Mouse (Mus musculus): Measurements from ENCODE around the gene Bivm. TPM values are rescaled to one million over a fixed set of nuclear protein-coding genes. Genes with fewer than 3 reads are reported as not detected.

The Bivm gene
- polyA plus RNA-seq, 1 experiment from 2014 or later, result 26.4 TPM

GRCm38 (mm10) chr1:44140232-44140631, 21.5 kb downstream of the Bivm start:
- no peak for ATAC-seq (ENCODE audit: insufficient number of reproducible peaks, insufficient read depth, low FRiP score, low TSS enrichment)
- Histone ChIP-seq H3K36me3 (peaks cover 41% of the 10 kb centered on the region), H3K27ac (no peak overlapping the region), H3K9ac (no peak overlapping the region), H3K9me3 (no peaks in the 10 kb centered on the region), H3K4me2 (replicated peaks) (no peak overlapping the region), H3K4me3 (no peak overlapping the region), H3K27me3 (no peaks in the 10 kb centered on the region), H3K4me1 (0 out of 2 replicates have a peak, but pooled peaks cover 3% of the 10 kb centered on the region)
- WGBS, result 88% methylated on average over 4 of the region's 4 CpGs

- H3K36me3 ChIP-seq, result peaks cover 34% of the 10 kb centered on the region
- no peak overlapping the region for H3K9ac ChIP-seq
- H3K4me2 ChIP-seq (replicated peaks), result no peak overlapping the region
- no peak overlapping the region for H3K4me3 ChIP-seq
- H3K4me1 ChIP-seq, result no peaks in the 10 kb centered on the region
- ATAC-seq (ENCODE audit: insufficient number of reproducible peaks, insufficient read depth, low FRiP score, low TSS enrichment), result no peak
- H3K27me3 ChIP-seq, result no peaks in the 10 kb centered on the region
- H3K9me3 ChIP-seq, result no peaks in the 10 kb centered on the region
- H3K27ac ChIP-seq, result no peak overlapping the region
- 83% methylated on average over 5 of the region's 5 CpGs for WGBS
Observed at GRCm38 (mm10) chr1:44142747-44143146, 24.0 kb downstream of the Bivm start.

- WGBS, result under 1% methylated on average over 66 of the region's 66 CpGs
- peak within 1 kb of the TSS; percentile 94 for H3K27ac ChIP-seq
- H3K9me3 ChIP-seq, result no peaks in the 10 kb centered on the region
- peak within 1 kb of the TSS; percentile 81 for H3K9ac ChIP-seq
- H3K27me3 ChIP-seq, result no peaks in the 10 kb centered on the region
- H3K36me3 ChIP-seq, result peaks cover 7% of the 10 kb centered on the region
- H3K4me2 ChIP-seq (replicated peaks), result peak within 1 kb of the TSS; percentile 60
- peak within 1 kb of the TSS; percentile 73 for H3K4me3 ChIP-seq
- peak; percentile 97 for ATAC-seq (ENCODE audit: insufficient number of reproducible peaks, insufficient read depth, low FRiP score, low TSS enrichment)
- no peaks in the 10 kb centered on the region for H3K4me1 ChIP-seq
Observed at GRCm38 (mm10) chr1:44147563-44148381, 29.0 kb downstream of the Bivm start, which contains the start of gene Ercc5. Ercc5 (plus strand) TSS chr1:44147744.

GRCm38 (mm10) chr1:44148706-44149105, 29.9 kb downstream of the Bivm start:
- Histone ChIP-seq H3K9ac (peak overlapping the region; percentile 81; the same call in 1 of the 2 replicates), H3K4me1 (no peaks in the 10 kb centered on the region), H3K27ac (0 out of 2 replicates have a peak overlapping the region, but pooled peaks have one; percentile 94), H3K9me3 (no peaks in the 10 kb centered on the region), H3K27me3 (no peaks in the 10 kb centered on the region), H3K36me3 (0 out of 2 replicates have a peak, but pooled peaks cover under 1% of the 10 kb centered on the region), H3K4me2 (replicated peaks) (peak overlapping the region; percentile 60), H3K4me3 (peak overlapping the region; percentile 73)
- no peak for ATAC-seq (ENCODE audit: insufficient number of reproducible peaks, insufficient read depth, low FRiP score, low TSS enrichment)
- WGBS, result 40% methylated on average over 6 of the region's 6 CpGs

- Histone ChIP-seq H3K27me3 (no peaks in the 10 kb centered on the region), H3K9me3 (no peaks in the 10 kb centered on the region), H3K4me2 (replicated peaks) (no peak overlapping the region), H3K4me1 (no peaks in the 10 kb centered on the region), H3K4me3 (no peak overlapping the region), H3K9ac (no peak overlapping the region), H3K36me3 (peaks cover 29% of the 10 kb centered on the region), H3K27ac (no peak overlapping the region)
- ATAC-seq (ENCODE audit: insufficient number of reproducible peaks, insufficient read depth, low FRiP score, low TSS enrichment), result no peak
- 94% methylated on average over 4 of the region's 4 CpGs for WGBS
Observed at GRCm38 (mm10) chr1:44155287-44155686, 36.5 kb downstream of the Bivm start.

- H3K4me1 ChIP-seq, result no peaks in the 10 kb centered on the region
- 94% methylated on average over 6 of the region's 6 CpGs for WGBS
- H3K36me3 ChIP-seq, result peaks cover 56% of the 10 kb centered on the region
- no peak overlapping the region for H3K27ac ChIP-seq
- no peak overlapping the region for H3K4me3 ChIP-seq
- H3K9me3 ChIP-seq, result no peaks in the 10 kb centered on the region
- H3K9ac ChIP-seq, result no peak overlapping the region
- no peak for ATAC-seq (ENCODE audit: insufficient number of reproducible peaks, insufficient read depth, low FRiP score, low TSS enrichment)
- H3K27me3 ChIP-seq, result no peaks in the 10 kb centered on the region
- H3K4me2 ChIP-seq (replicated peaks), result no peak overlapping the region
Observed at GRCm38 (mm10) chr1:44158317-44158716, 39.6 kb downstream of the Bivm start.

- 95% methylated on average over 6 of the region's 6 CpGs for WGBS
- H3K9me3 ChIP-seq, result no peaks in the 10 kb centered on the region
- H3K9ac ChIP-seq, result no peak overlapping the region
- H3K4me1 ChIP-seq, result no peaks in the 10 kb centered on the region
- H3K27me3 ChIP-seq, result no peaks in the 10 kb centered on the region
- no peak overlapping the region for H3K27ac ChIP-seq
- H3K4me3 ChIP-seq, result no peak overlapping the region
- peaks cover 77% of the 10 kb centered on the region for H3K36me3 ChIP-seq
- H3K4me2 ChIP-seq (replicated peaks), result no peak overlapping the region
- no peak for ATAC-seq (ENCODE audit: insufficient number of reproducible peaks, insufficient read depth, low FRiP score, low TSS enrichment)
Observed at GRCm38 (mm10) chr1:44161818-44162217, 43.1 kb downstream of the Bivm start.

GRCm38 (mm10) chr1:44162389-44162788, 43.6 kb downstream of the Bivm start:
- Histone ChIP-seq H3K4me1 (no peaks in the 10 kb centered on the region), H3K27ac (no peak overlapping the region), H3K9me3 (no peaks in the 10 kb centered on the region), H3K27me3 (no peaks in the 10 kb centered on the region), H3K36me3 (peaks cover 81% of the 10 kb centered on the region), H3K4me3 (no peak overlapping the region), H3K9ac (no peak overlapping the region), H3K4me2 (replicated peaks) (no peak overlapping the region)
- no peak for ATAC-seq (ENCODE audit: insufficient number of reproducible peaks, insufficient read depth, low FRiP score, low TSS enrichment)
- 93% methylated on average over 5 of the region's 5 CpGs for WGBS

GRCm38 (mm10) chr1:44167859-44168383, 49.2 kb downstream of the Bivm start:
- no peak overlapping the region for H3K4me3 ChIP-seq
- WGBS, result 95% methylated on average over 3 of the region's 3 CpGs
- H3K27ac ChIP-seq, result no peak overlapping the region
- no peaks in the 10 kb centered on the region for H3K4me1 ChIP-seq
- no peak overlapping the region for H3K9ac ChIP-seq
- H3K4me2 ChIP-seq (replicated peaks), result no peak overlapping the region
- ATAC-seq (ENCODE audit: insufficient number of reproducible peaks, insufficient read depth, low FRiP score, low TSS enrichment), result no peak
- no peaks in the 10 kb centered on the region for H3K27me3 ChIP-seq
- peaks cover 73% of the 10 kb centered on the region for H3K36me3 ChIP-seq
- H3K9me3 ChIP-seq, result peaks cover 12% of the 10 kb centered on the region

GRCm38 (mm10) chr1:44172656-44173055, 53.9 kb downstream of the Bivm start:
- Histone ChIP-seq H3K27me3 (no peaks in the 10 kb centered on the region), H3K27ac (no peak overlapping the region), H3K4me3 (no peak overlapping the region), H3K36me3 (peaks cover 82% of the 10 kb centered on the region), H3K4me1 (no peaks in the 10 kb centered on the region; the same call in 1 of the 2 replicates), H3K9ac (no peak overlapping the region), H3K9me3 (peaks cover 12% of the 10 kb centered on the region), H3K4me2 (replicated peaks) (no peak overlapping the region)
- ATAC-seq (ENCODE audit: insufficient number of reproducible peaks, insufficient read depth, low FRiP score, low TSS enrichment), result no peak
- WGBS, result 96% methylated on average over 4 of the region's 4 CpGs

GRCm38 (mm10) chr1:44173903-44174302, 55.1 kb downstream of the Bivm start:
- no peak for ATAC-seq (ENCODE audit: insufficient number of reproducible peaks, insufficient read depth, low FRiP score, low TSS enrichment)
- Histone ChIP-seq H3K4me2 (replicated peaks) (no peak overlapping the region), H3K9ac (no peak overlapping the region), H3K27me3 (no peaks in the 10 kb centered on the region), H3K9me3 (peaks cover 12% of the 10 kb centered on the region), H3K4me3 (no peak overlapping the region), H3K4me1 (no peaks in the 10 kb centered on the region; the same call in 1 of the 2 replicates), H3K27ac (no peak overlapping the region), H3K36me3 (peaks cover 80% of the 10 kb centered on the region)
- WGBS, result 81% methylated on average over 8 of the region's 8 CpGs

GRCm38 (mm10) chr1:44178086-44178485, 59.3 kb downstream of the Bivm start:
- Histone ChIP-seq H3K27ac (no peak overlapping the region), H3K9me3 (no peaks in the 10 kb centered on the region), H3K9ac (no peak overlapping the region), H3K4me3 (no peak overlapping the region), H3K4me1 (no peaks in the 10 kb centered on the region; the same call in 1 of the 2 replicates), H3K4me2 (replicated peaks) (no peak overlapping the region), H3K27me3 (no peaks in the 10 kb centered on the region), H3K36me3 (peaks cover 68% of the 10 kb centered on the region)
- 92% methylated on average over 5 of the region's 5 CpGs for WGBS
- ATAC-seq (ENCODE audit: insufficient number of reproducible peaks, insufficient read depth, low FRiP score, low TSS enrichment), result no peak
